Mouse (Mus musculus) adipocyte (in vitro differentiated cells): ENCODE results near the gene Gm37240.
A peak's percentile ranks its signal among the peaks of the same experiment; 100 is the strongest.

ENCODE experiments used
- DNase-seq: peaks from one replicate; pipeline ENCODE4 v3.0.0-alpha.2; 2016; ENCODE audit warnings: low spot score

Gm37240 gene

GRCm38 (mm10) chr3:84703083-84703810, 1184.1 kb downstream of the Gm37240 start:
- no peak for DNase-seq

GRCm38 (mm10) chr3:84701964-84702363, 1185.4 kb downstream of the Gm37240 start:
- no peak for DNase-seq

- no peak for DNase-seq
Measured at GRCm38 (mm10) chr3:84701509-84701908, 1185.8 kb downstream of the Gm37240 start.

DNA sequence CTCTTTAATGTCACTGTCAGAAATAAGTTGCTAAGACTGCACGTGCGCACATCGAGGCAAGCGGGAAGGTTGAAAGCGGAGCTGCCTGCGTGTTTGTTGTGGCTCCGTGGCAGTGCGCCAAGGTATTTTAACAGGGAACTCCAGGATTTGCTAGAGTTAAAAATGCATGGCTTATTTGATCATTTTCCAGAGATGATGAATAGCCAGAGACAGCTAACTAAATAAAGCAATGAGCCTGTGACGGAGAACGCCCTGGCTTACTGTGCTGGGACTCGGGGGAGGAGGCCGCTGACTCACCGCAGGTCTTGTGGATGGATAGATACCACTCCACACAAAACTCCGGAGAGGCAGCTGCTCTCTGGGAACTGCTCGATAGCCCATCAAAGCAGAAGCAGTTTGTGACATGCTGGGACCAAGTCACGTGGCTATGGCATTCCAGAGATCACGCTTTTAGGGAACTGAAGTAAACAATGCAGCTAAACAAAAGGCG, 1190.8 kb downstream of the Gm37240 start:
- DNase-seq = no peak

- peak; percentile 28 for DNase-seq
Measured at GRCm38 (mm10) chr3:84695867-84696361, 1191.4 kb downstream of the Gm37240 start.

DNA sequence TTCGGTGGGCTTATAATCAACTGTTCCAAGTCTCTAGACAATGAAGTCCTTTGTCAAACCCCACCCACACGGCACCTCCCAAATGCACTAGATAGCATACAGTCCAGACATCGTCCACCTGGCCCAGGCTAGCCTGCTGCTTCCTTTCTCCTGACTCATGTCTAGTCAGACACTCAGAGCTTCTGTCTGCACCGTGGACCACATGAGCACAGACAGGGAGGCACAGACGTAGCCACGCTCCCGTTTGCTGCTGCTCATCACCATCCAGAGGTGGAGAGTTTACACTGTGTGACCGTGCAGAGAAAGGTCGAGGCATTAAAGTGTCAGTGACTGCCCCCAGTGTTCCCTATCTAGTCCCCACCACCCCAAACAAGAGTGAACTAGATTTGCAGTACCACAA, 1191.9 kb downstream of the Gm37240 start:
- DNase-seq = no peak

DNA sequence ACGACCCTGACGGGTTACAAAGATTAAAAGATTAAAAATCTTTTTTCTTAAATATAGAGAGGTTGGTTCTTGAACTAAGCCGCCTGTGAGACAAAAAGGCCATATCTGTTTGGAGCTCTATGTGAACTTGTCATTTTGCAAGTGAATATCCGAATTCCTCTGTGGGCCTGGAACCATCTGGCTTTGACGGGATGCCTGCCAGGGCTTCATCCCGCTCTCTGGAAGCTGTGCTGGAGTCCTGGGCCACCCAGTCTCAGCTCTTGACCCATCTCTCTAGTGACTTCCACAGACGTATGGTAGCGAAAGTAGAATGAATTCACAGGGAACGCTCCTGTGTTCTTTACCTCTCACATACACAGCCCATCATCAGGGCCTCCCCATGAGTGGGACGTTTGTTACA, 1193.4 kb downstream of the Gm37240 start:
- DNase-seq = no peak

DNA sequence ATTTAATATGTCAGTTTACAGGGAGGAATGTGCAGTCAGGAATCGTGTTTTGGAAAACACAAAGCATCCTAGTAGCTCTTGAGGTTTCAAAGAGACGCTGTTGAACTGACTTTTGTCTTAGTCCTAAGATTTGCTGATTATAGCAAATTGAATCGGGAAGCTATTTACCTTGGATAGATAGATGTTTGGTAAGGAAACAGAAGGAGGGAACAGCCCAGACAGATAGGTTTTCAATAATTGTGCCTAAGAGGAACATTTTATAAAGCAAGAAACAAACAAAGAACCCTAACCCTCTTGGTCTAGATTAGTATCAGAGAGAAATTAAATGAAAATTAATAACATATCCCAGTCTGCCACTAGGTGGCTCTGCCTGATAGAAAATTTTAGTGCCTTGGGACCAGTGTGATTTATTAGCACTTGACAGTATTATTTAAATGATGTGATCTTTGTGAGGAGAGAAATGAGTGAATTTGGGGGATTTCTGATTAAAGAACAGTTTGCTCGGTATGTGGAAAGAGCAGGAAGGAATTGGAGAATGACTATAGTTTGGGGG, 1194.6 kb downstream of the Gm37240 start:
- DNase-seq = peak; percentile 76

DNA sequence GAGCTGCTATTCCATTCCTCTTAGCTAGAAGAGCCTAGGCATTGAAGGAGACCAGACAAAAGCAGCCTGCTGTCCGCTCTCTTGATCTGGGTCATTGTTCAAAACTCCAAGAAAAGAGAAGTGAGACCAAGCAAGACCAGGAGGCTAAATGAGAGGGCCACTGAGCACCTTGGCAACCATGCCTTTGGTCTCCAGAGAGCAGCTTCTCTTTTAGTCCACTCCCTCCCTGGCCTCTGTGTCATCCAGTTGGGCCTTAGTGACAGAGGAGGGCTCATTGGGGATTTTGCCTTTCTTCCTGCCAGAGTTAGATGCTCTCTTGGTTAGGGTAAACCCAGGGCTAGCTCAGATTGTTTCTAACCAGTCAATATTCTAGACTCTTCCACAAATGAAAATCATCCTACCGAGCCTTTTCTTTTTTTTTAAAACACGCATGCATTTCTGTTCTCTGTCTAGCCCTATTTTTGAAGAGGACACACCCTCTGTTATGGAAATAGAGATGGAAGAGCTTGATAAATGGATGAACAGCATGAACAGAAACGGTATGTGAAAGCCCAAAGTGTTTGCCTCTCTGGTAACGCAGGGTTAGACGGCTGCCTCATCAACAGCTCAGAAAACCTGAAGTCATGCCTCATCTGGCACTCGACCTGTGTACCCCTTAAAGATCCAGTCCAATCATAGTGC, 1197.1 kb downstream of the Gm37240 start:
- DNase-seq = no peak

- no peak for DNase-seq
Measured at GRCm38 (mm10) chr3:84689656-84690055, 1197.7 kb downstream of the Gm37240 start.

GRCm38 (mm10) chr3:84688176-84688575, 1199.1 kb downstream of the Gm37240 start:
- DNase-seq = no peak

DNA sequence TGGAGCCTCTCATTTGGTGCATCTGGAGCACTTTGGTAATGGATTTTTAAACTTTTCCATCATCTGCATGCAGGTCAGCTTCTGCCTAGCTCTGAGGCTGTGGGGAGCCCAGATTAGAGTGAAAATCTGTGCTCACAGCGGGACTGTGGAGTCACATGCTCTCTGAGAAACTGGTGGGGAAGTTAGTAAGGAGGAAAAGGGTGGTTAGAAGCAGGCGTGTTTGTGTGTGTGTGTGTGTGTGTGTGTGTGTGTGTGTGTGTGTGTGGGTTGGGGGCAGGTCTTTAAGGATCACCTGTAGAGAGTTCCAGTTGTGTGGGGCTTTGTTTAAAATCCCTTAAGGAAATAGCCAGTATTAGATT, 1199.9 kb downstream of the Gm37240 start:
- no peak for DNase-seq

GRCm38 (mm10) chr3:84686799-84687487, 1200.4 kb downstream of the Gm37240 start:
- no peak for DNase-seq

- no peak for DNase-seq
Measured at GRCm38 (mm10) chr3:84686294-84686672, 1201.0 kb downstream of the Gm37240 start.

DNA sequence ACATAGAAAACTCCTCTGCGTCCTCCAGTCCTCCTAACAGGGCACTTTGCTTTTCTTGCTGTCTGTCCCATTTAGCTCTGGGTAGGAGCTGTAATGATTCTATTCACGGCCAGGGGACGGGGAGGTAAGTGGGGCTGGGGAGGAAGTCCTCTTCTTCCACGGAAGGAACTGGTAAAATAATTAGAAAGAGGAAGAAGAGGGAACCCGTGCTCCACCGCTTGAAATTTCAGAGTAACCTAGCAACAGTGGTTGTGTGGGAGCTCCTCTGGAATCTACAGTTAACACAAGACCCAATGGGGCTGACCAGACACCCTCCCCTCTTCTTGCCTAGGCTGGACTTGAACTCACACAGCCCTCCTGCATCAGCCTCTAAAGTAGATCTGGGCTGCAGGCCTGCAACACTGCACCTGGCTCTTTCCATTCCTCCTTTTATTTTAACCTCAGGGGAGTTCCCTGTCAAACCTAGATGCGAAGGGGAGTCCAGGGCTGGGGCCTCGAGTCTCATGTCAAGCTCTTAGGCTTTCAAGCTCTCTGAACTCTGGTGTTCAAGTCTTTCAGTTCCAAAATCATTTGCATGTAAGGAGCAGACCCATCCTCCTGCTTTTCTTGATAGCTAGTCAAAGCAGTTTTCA, 1201.5 kb downstream of the Gm37240 start:
- no peak for DNase-seq

- DNase-seq = no peak
Measured at GRCm38 (mm10) chr3:84683788-84684187, 1203.5 kb downstream of the Gm37240 start.

DNA sequence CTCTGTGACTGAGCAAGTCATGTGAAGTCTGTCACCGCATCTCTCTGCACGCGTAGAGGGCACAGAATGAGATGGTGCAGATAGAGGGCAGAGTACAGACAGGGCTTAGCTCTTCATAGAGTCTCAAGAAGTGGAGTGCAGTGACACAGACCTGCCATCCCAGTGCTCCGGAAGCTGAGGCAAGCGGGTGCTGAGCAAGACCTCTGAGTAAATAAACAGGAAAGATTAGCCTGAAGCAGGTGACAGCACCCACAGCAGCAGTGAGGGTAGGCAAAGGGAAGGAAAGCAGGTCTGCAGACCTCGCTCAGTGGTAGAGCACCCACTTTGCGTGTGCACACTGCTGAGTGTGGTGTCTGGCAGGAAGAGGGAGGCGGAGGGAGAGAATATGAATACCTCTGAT, 1205.6 kb downstream of the Gm37240 start:
- DNase-seq = no peak

DNA sequence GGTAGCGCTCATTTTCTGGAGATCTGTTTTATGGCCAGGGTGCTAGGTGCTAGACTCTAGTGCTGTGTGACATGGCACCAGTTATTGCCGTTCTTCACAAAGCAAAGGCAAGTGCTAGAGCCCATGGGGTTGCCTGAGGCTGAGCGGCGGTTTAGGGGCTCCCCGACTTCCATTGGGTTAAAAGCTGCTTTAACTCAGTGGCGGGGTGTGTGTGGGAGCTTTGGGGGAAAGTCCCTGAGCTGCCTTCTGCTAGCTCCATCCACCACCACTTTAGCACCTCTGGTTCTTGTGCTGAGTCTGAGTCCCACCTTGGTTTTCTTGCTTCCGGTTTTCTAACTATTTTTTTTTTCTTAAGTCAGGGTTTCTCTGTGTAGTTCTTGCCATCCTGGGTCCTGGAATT, 1207.3 kb downstream of the Gm37240 start:
- DNase-seq = no peak

DNA sequence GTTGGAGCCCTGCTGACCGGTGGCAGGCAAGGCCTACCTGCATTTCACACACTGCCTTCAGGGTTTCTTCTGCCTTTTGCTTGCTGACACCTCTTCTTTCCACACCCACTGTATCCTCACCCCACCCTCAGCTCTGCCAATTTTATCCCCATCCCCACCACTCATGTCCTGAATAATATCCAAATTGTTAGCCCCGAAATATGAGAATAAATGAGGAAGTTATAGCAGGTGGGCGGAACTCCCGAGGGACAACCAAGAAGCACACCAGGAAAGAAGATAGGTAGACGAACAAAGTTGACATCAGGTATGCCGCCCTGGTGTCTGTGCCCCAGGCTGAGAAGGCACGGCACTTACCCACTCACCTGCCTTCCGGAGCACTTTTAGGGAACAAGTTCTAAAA, 1207.8 kb downstream of the Gm37240 start:
- no peak for DNase-seq

GRCm38 (mm10) chr3:84678891-84679290, 1208.4 kb downstream of the Gm37240 start:
- no peak for DNase-seq

DNA sequence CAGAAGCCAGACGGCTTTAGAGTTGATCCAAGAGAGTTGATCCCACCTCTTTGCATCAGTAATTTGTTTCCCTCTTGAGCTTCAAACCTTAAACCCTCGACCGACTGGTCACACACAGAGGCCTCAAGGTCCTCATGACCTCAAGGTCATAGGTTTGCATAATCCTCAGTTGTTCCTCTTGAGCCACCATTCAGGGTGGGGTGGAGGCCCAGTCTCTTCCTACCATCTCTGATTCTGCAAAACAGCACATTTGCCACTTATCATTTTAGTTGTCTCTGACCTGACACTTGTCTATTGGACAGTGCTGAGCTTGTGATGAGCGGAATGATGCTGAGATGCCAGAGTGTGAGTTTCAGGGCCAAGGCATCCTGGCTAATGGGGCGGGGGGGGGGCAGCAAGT, 1211.6 kb downstream of the Gm37240 start:
- DNase-seq = no peak

GRCm38 (mm10) chr3:84673552-84673951, 1213.8 kb downstream of the Gm37240 start:
- no peak for DNase-seq
